Mouse (Mus musculus): ENCODE data around the gene Brms1.
"Not testable (repeated sequence)": the region's sequence is repeated elsewhere in the genome, so short reads cannot be mapped to it uniquely, and the experiment has no call there.

The Brms1 gene

GRCm38 (mm10) chr19:5065104-5065503 lies 23.9 kb downstream of the Brms1 start:
- DNase-seq (ENCODE audit: low spot score) = no peak

DNA sequence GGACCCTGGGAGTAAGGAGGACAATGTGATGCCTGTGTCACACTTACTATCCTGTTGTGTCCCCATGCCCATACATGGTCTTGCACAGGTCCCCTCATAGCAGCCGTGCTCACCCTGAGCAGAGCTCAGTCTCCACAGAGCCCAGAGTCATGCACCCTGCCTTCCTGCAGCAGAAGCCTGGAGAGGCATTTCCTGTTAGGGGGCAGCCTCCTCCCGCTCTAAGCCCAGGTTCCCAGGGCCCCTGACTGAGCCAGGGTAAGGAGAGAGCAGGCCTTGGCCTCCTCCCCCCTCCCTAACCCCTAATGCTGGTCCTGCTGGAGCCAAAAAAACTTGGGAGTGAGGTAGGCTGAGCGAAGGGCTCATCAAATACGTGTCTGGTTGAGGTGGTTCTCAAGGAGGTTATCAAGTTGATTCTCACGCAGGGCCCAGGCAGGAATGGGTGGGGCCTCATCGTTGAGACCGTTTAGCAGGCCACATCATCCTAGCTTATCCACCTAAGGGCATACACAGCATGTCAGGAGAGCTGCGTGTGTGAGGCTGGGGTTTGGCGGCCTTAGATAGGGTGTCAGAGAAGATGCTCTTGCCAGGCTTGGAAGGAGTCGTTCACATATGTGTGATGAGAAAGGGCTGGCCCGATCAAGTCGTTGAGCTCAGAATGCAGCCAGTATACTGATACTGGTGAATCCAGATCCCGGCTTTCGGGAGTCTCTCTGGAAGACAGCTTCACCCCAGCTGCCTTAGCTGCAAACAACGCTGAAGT lies 26.1 kb downstream of the Brms1 start:
- DNase-seq (ENCODE audit: low spot score) = no peak

- no peak for DNase-seq (ENCODE audit: low spot score)
These were observed 26.9 kb downstream of the Brms1 start, which contains the start of gene Cd248 for GRCm38 (mm10) chr19:5067867-5068569. TSS of gene Cd248 (plus strand) at chr19:5068078.

DNA sequence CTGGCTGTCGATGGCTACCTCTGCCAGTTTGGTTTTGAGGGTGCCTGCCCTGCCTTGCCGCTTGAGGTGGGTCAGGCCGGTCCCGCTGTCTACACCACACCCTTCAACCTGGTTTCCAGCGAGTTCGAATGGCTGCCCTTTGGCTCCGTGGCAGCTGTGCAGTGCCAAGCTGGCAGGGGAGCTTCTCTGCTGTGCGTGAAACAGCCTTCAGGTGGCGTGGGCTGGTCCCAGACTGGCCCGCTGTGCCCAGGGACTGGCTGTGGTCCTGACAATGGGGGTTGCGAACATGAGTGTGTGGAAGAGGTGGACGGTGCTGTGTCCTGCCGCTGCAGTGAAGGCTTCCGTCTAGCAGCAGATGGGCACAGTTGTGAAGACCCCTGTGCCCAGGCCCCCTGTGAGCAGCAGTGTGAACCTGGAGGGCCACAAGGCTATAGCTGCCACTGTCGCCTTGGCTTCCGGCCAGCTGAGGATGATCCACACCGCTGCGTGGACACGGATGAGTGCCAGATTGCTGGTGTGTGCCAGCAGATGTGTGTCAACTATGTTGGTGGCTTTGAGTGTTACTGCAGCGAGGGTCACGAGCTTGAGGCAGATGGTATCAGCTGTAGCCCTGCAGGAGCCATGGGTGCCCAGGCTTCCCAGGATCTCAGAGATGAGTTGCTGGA lies 27.5 kb downstream of the Brms1 start:
- DNase-seq (ENCODE audit: low spot score) = no peak

- no peak for DNase-seq (ENCODE audit: low spot score)
These were observed 28.3 kb downstream of the Brms1 start for GRCm38 (mm10) chr19:5069486-5069885.

GRCm38 (mm10) chr19:5069978-5070377 lies 28.8 kb downstream of the Brms1 start:
- DNase-seq (ENCODE audit: low spot score) = no peak

DNA sequence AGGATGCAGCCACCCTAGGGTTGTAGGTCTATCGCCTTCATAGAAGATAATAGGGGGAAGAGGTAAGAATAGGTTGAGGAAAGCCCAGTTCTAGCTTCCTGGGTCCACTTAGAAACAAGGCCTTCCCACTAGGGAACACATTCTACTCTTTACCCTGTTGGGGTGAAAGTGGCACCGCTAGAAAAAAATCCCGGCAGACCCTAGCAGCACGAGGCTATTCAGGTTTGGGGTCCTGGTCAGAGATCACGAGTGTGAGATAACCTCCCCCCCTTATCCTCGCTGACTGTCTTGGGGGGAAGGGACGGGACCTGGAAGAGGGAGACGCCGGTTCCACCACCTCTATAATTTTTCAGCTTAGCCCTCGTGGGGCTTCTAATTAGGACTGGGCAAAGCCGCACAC lies 29.9 kb downstream of the Brms1 start:
- no peak for DNase-seq (ENCODE audit: low spot score)

- peak; percentile 57 for DNase-seq (ENCODE audit: low spot score)
These were observed 30.6 kb downstream of the Brms1 start for GRCm38 (mm10) chr19:5071545-5072369.

DNA sequence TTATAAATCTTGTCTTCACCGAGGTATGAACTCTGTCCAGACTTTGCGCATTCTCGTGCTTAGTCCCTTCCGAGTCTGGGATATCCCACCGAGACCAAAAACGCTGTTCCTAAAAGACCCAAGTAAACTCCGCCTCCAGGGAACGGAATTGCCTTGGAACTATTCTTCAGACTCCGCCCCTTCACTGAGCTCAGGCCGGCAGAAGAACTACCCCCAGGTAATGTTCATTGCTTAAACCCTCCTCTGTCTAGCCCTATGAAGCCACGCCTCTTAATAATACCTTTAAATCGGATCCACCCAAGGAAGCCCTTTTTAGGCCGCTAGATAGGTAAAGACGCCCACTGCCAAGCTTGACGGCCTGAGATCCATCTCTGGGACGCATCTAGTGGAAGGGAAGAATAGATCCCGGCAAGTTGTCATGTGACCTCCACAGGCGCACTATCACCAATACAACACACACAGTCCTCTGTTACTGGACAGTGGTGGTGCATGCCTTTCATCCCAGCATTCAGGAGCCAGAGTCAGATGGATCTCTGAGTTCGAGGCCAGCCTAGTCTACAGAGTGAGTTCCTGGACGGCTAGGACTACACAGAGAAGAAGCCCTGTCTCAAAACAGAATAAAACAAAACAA lies 31.4 kb downstream of the Brms1 start:
- no peak for DNase-seq (ENCODE audit: low spot score)

DNA sequence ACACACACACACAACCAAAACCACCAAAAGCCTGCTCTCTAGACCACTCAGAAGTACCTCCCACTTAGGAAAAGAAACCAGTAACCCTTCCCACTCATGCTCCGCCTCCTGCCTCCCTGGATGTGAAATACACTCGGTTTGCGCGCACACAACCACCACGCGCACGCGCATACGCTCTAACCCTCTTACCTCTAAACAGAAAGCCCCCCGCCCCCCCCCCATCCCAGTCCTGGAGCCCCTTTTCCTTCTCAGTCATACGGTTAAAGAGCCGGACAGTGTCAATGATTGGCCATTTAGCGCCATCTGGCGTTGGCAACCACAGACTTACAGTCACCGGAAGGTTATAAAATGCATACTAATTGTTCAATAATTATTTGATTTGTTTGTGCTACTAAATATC lies 31.9 kb downstream of the Brms1 start:
- DNase-seq (ENCODE audit: low spot score) = peak; percentile 51

DNA sequence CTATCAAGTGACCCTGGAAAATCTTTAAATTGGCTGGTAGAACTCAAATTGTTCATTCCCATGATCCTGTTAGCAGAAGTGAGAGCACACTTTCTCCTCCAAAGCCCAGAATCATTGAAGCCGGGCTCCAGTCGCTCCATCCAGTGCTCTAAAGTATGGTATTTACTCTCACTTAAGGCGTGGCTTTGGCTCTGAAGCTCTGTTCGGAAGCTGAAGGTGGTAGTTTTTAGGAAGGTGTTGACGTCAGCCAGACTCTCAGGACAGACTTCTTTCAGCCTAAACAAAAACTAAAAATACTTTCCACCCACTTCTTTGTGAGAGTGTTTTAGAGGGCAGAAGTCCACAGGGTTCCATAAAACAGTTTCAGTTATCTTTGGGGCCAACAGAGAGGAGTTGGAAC lies 32.4 kb downstream of the Brms1 start:
- DNase-seq (ENCODE audit: low spot score) = no peak

GRCm38 (mm10) chr19:5079279-5079678 lies 38.1 kb downstream of the Brms1 start:
- DNase-seq (ENCODE audit: low spot score) = no peak

- no peak for DNase-seq (ENCODE audit: low spot score)
These were observed 40.9 kb downstream of the Brms1 start for GRCm38 (mm10) chr19:5082005-5082404.

GRCm38 (mm10) chr19:5082596-5082995 lies 41.4 kb downstream of the Brms1 start:
- DNase-seq (ENCODE audit: low spot score) = no peak

DNA sequence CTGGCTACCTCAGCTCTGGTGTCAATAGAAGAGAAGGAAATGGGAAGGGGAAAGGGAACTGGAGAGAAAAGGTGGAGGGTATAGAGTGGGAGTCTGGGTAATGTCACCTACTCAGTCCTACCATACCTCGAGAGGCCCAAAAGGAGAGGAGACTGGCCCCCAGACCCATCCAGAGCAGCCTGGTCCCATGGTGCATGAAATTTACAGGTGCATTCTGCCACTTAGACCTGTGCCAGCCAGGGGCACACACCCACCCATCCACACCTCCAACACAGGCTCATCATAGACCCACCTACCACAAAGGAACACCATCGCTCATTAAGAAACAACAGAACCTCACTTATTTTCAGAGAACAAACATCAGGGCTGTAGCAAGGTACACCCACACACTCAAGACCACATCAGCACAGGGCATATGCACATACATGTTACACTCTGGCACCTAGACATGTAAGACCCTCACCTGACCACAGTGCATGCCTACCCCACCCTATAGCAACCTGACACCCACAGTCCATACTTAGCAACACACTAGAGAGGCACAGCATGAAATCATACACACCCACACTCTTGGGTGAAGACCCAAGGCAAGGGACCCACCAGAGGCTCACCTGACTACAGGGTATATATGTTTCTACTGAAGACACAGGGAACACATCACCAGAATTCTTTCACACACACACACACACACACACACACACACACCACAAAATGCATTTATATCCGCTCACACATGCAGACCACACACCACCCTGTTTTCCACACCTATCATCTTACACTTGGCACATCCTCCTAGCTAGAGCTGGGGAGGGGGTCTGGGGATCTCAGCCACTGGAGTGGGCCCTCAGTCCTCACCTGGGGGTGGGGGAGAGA lies 43.0 kb downstream of the Brms1 start:
- no peak for DNase-seq (ENCODE audit: low spot score)

DNA sequence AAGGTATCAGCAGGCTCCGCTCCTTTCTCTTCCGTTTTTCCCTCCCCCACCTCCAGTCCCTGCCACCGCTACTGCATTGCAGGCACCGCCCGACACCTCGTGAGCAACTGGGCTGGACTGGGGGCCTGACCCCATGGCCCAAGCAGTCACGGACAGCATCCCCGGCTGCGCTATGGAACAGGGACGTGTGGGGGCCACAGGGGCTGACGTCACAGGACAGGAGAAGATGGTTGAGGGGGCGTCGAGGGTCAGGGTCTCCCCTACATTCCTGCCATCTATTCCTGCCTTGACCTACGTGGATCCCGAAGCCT lies 43.6 kb downstream of the Brms1 start:
- no peak for DNase-seq (ENCODE audit: low spot score)

GRCm38 (mm10) chr19:5085145-5085863 lies 44.1 kb downstream of the Brms1 start, which contains the start of gene Tmem151a:
TSS of gene Tmem151a (minus strand) at chr19:5085531.
- peak; percentile 61 for DNase-seq (ENCODE audit: low spot score)

GRCm38 (mm10) chr19:5086533-5086932 lies 45.4 kb downstream of the Brms1 start:
- not testable (repeated sequence) for DNase-seq (ENCODE audit: low spot score)

- peak; percentile 98 for DNase-seq (ENCODE audit: low spot score)
These were observed 47.0 kb downstream of the Brms1 start, which contains the start of gene Yif1a for GRCm38 (mm10) chr19:5087884-5088728. TSS of gene Yif1a (plus strand) at chr19:5088538.

All from layer of hippocampus, adult 11-12 months (tissue).